Comparison of ENCODE assay signal across 8 mouse cellular contexts in the genomic region with DNA sequence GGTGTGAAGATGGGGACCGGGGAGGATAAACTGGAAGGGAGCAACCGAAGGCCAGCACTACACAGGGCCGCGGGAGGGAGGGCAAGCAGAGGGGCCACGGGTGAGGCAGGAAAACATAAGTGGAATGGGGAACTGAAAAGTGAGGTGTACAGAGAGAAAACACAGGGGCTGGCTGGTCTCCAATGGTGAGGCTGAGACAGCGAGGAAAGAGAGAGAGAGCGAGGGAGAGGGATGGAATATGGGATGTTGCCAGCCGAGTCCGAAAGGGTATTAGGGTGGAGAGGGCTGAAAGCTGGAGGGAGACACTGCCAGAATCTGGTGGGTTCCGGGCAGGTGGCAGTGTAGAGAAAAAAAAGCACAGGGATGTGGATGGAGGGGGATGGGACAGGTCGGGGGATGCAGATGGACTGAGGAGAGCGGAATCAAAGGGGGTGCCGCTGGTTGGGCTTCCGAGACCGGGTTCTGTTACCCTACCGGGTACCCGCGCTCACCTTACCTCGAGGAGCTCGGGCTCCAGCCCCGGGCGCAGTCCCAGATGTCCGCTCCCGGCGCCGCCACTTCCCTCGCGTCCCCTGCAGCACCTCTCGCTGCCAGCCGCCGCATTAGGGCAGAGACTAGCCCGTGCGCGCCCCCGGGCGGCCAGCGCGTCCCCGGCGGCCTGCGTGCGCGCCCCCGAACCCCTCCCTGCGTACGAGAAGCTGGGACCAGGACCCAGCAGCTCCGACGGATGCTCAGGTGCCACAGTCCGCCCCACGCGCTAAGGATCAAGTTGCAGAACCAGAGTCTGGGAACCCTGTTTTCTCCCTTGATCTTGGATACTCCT. TPM values are rescaled to one million over a fixed set of nuclear protein-coding genes. Genes with fewer than 3 reads are reported as not detected.
DNase-seq lines count a peak whose midpoint lies in the region; ATAC-seq and TF ChIP-seq lines count a peak whose summit lies in the region.

A gene (minus strand): TSS at position 623 of the 823 bp plus-strand sequence.

- H3K9ac ChIP-seq in heart, adult 2 months (ENCODE audit: low read depth, low read length), result no peak within 1 kb of the TSS
- peak within 1 kb of the TSS; percentile 35 for H3K9ac ChIP-seq in embryonic facial prominence, embryonic 11.5 days (replicated peaks; ENCODE audit: low read length)

- WGBS in heart, adult 2 months, result 7% methylated on average over 51 of the region's 51 CpGs
- 2% methylated on average over 48 of the region's 51 CpGs for WGBS in embryonic facial prominence, embryonic 11.5 days
- WGBS in kidney, adult 2 months, result 7% methylated on average over 51 of the region's 51 CpGs

- TF ChIP-seq POLR2A in heart, adult 2 months (IDR thresholded peaks at IDR 0.05; ENCODE audit: insufficient read depth, low read depth, low read length), result no peak
- no peak for TF ChIP-seq POLR2A in kidney, adult 2 months (IDR thresholded peaks at IDR 0.05; ENCODE audit: low read depth, low read length)
- no peak for TF ChIP-seq POLR2A in testis, adult 2 months (IDR thresholded peaks at IDR 0.05; ENCODE audit: control insufficient read depth, low read depth, low read length)

- peak; percentile 40 to 50 for DNase-seq in heart, adult 2 months
- no peak for DNase-seq in heart, adult 11 months
- peak; percentile 86 for DNase-seq in embryonic facial prominence, embryonic 11.5 days (ENCODE audit: low spot score)
- DNase-seq in gastrocnemius, postnatal 4 days (ENCODE audit: low spot score in 2 of 2), result peak; percentile 36 to 38
- DNase-seq in kidney, adult 2 months, result peak; percentile 2
- DNase-seq in left cerebral cortex, postnatal 4 days, result peak; percentile 93
- DNase-seq in neural tube, embryonic 10.5 days (ENCODE audit: extremely low spot score, low spot score), result peak; percentile 90

- ATAC-seq in embryonic facial prominence, embryonic 11.5 days (replicated peaks; ENCODE audit: insufficient number of reproducible peaks, low FRiP score, low TSS enrichment, low read depth), result peak; percentile 53; the same call in 1 of the 2 replicates

- H3K36me3 ChIP-seq in heart, adult 2 months (ENCODE audit: control insufficient read depth, insufficient read depth, low read length), result no peaks in the 10 kb centered on the region
- H3K36me3 ChIP-seq in embryonic facial prominence, embryonic 11.5 days (replicated peaks; ENCODE audit: control insufficient read depth, insufficient read depth, low read depth, low read length), result no peaks in the 10 kb centered on the region
- H3K36me3 ChIP-seq in kidney, adult 2 months (ENCODE audit: control insufficient read depth, insufficient read depth, low read length), result no peaks in the 10 kb centered on the region
- H3K36me3 ChIP-seq in testis, adult 2 months (ENCODE audit: control insufficient read depth, insufficient read depth, low read length), result no peaks in the 10 kb centered on the region

- H3K27ac ChIP-seq in heart, adult 2 months, result no peak within 1 kb of the TSS
- H3K27ac ChIP-seq in embryonic facial prominence, embryonic 11.5 days (replicated peaks; ENCODE audit: low read depth, low read length), result no peak within 1 kb of the TSS
- H3K27ac ChIP-seq in kidney, adult 2 months (ENCODE audit: insufficient read depth, low read depth, low read length), result no peak within 1 kb of the TSS
- no peak within 1 kb of the TSS for H3K27ac ChIP-seq in testis, adult 2 months (ENCODE audit: control insufficient read depth, insufficient read depth, low read depth, low read length)

- peak; percentile 43 for TF ChIP-seq CTCF in heart, adult 2 months (IDR thresholded peaks at IDR 0.05)
- no peak for TF ChIP-seq CTCF in kidney, adult 2 months (conservative IDR thresholded peaks at IDR 0.05; ENCODE audit: insufficient read depth, insufficient read length, low read depth, low read length)
- TF ChIP-seq CTCF in testis, adult 2 months (IDR thresholded peaks at IDR 0.05; ENCODE audit: control insufficient read depth, insufficient read depth, insufficient replicate concordance, low read depth, low read length), result no peak

- no peaks in the 10 kb centered on the region for H3K79me2 ChIP-seq in heart, adult 2 months (replicated peaks; ENCODE audit: control insufficient read depth, insufficient read depth, low read length)

- H3K4me2 ChIP-seq in embryonic facial prominence, embryonic 11.5 days (ENCODE audit: low read depth, low read length), result peak within 1 kb of the TSS; percentile 54

- H3K4me1 ChIP-seq in heart, adult 2 months (ENCODE audit: control insufficient read depth, insufficient read depth, low read length), result no peaks in the 10 kb centered on the region
- H3K4me1 ChIP-seq in embryonic facial prominence, embryonic 11.5 days (ENCODE audit: control insufficient read depth, insufficient read depth, low read length), result no peaks in the 10 kb centered on the region
- H3K4me1 ChIP-seq in kidney, adult 2 months (ENCODE audit: control insufficient read depth, insufficient read depth, low read length), result no peaks in the 10 kb centered on the region
- peaks cover 2% of the 10 kb centered on the region for H3K4me1 ChIP-seq in testis, adult 2 months (ENCODE audit: control insufficient read depth, insufficient read depth, low read length)

- H3K4me3 ChIP-seq in heart, adult 2 months, result peak within 1 kb of the TSS; percentile 14; the same call in 1 of the 2 replicates
- peak within 1 kb of the TSS; percentile 39 for H3K4me3 ChIP-seq in embryonic facial prominence, embryonic 11.5 days (ENCODE audit: low read depth, low read length)
- H3K4me3 ChIP-seq in kidney, adult 2 months (ENCODE audit: insufficient read depth, low read depth, low read length), result no peak within 1 kb of the TSS
- H3K4me3 ChIP-seq in testis, adult 2 months (ENCODE audit: control insufficient read depth, low read depth, low read length), result peak within 1 kb of the TSS; percentile 63

- intact Hi-C loops in heart, adult 2 months (cut with DNase I), result no loop called here
- intact Hi-C loops in left cerebral cortex, postnatal 4 days (cut with DNase I), result loop anchor here (10.0 kb wide), 1 partner anchor 217 kb away; no protein-coding TSS in a partner anchor

- peaks cover 3% of the 10 kb centered on the region; the same call in 1 of the 2 replicates for H3K27me3 ChIP-seq in heart, adult 2 months (ENCODE audit: control insufficient read depth, insufficient read depth, low read length)
- H3K27me3 ChIP-seq in embryonic facial prominence, embryonic 11.5 days (ENCODE audit: control insufficient read depth, insufficient read depth, low read length), result peaks cover 16% of the 10 kb centered on the region
- H3K27me3 ChIP-seq in kidney, adult 2 months (replicated peaks; ENCODE audit: control insufficient read depth, insufficient read depth, low read length), result no peaks in the 10 kb centered on the region
- H3K27me3 ChIP-seq in testis, adult 2 months (ENCODE audit: control insufficient read depth, insufficient read depth, low read length), result no peaks in the 10 kb centered on the region

- H3K9me3 ChIP-seq in embryonic facial prominence, embryonic 11.5 days (replicated peaks; ENCODE audit: control insufficient read depth, low read length), result no peaks in the 10 kb centered on the region

- TF ChIP-seq EP300 in heart, adult 2 months (IDR thresholded peaks at IDR 0.05; ENCODE audit: insufficient read depth, low read depth, low read length), result no peak

RNA-seq across cellular contexts. Expression of the gene that starts here (rescaled TPM):
- under 1 TPM; 0.10 to 0.14 TPM for total RNA-seq in heart, adult 2 months (2021)
- polyA plus RNA-seq in heart, adult 2 months (2012; rRNA removed), result 0.32 and 0.39 TPM in 2 replicates
- polyA plus RNA-seq in embryonic facial prominence, embryonic 11.5 days (2014; fragmentation: Nextera tagmentation; extraction: Ambion mirVana), result 3.6 and 5.5 TPM in 2 replicates
- total RNA-seq in gastrocnemius, postnatal 4 days (2021), result 1 to 10 TPM; 1.6 to 2.0 TPM
- 0.08 and 0.20 TPM in 2 replicates for polyA plus RNA-seq in kidney, adult 2 months (2012; rRNA removed)
- total RNA-seq in left cerebral cortex, postnatal 4 days (2021), result 100 to 1,000 TPM; 126 to 128 TPM
- polyA plus RNA-seq in testis, adult 2 months (2012; rRNA removed), result 0.43 and 0.49 TPM in 2 replicates

Comparison
In these comparisons a context has a peak if more than half of its experiments do, and no peak if none do; other contexts are left out.
1. RNA of the gene that starts here (total RNA-seq): 126 to 128 TPM in left cerebral cortex, postnatal 4 days; 1.6 to 2.0 TPM in gastrocnemius, postnatal 4 days and 0.10 to 0.14 TPM in heart, adult 2 months; every median in the first group is over 10 times any median in the second.
2. Peak in DNase-seq and H3K4me3 ChIP-seq in heart, adult 2 months; RNA of the gene not detected or under 1 TPM.
3. Peak in DNase-seq in kidney, adult 2 months; RNA of the gene not detected or under 1 TPM.